Mouse (Mus musculus) testis, adult 10 weeks (tissue): ENCODE results near the gene Ascc1. TPM values are rescaled to one million over a fixed set of nuclear protein-coding genes. Genes with fewer than 3 reads are reported as not detected.

Source experiments
- polyA plus RNA-seq: library from polyadenylated mRNA; stranded (reverse); fragments of 350-450 nt; fragmentation: Illumina TruSeq; extraction: RNeasy Lipid Tissue Mini Kit (QIAGEN cat#74804); gene quantifications from one replicate; pipeline ENCODE4 v1.2.3, GENCODE M21; 2014; ENCODE audit warnings: low read depth, low replicate concordance

Ascc1 gene
- polyA plus RNA-seq: 36.4 TPM

DNA sequence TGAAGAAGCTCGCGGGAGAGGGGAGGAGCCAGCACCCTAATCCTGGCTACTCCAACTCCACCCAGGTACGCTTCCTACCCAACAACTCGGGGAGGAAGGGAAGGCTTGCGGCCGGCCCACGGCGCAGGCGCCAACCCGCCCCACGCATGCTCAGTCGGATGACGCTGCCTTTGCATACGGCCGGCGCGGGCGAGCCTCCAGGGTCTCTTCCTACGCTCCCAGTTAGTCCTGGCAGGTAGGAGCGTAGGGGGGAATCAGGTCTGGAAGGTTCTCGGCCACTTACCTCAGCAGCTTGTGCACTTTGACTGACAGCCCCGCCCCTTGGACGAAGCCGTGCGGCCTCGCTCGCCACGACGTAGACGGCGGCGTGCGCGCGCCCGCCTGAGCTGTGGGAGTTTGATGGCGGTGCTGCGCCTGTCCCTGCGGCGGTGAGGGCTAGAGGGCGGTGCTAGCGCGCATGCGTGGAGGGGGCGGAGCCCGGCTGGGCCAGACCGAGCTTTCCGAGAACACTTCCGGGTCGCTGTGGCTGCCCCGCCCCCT, at the start of gene Ascc1, which contains the start of gene Anapc16:
Ascc1 (plus strand) TSS at position 133 of the 540 bp plus-strand sequence.
Anapc16 (minus strand) TSS at position 463 of the 540 bp plus-strand sequence.

DNA sequence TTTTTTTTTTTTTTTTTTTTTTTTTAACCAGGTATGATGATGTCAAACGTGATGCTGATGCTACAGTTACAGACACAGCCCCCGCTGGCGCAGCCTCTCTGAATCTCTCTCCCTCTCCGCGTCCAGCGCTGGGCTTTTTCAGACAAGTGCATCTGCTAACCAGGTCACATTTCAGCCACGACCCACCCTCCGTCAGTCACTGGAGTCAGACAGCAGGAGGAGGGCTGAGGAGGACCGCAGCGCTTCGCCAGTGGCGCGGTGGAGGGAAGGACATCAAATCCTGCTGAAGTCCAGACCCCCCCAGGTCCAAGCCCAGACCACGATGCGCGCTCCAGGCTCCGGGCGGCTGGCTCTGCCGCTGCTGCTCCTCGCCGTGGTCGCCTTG, 103.5 kb downstream of the Ascc1 start, which contains the start of gene Spock2:
Spock2 (plus strand) TSS at position 74 of the 385 bp plus-strand sequence.

Other genes with a start within 250 kb of the Ascc1 start
- gene Dnajb12, start 123.2 kb upstream of the Ascc1 start, polyA plus RNA-seq: 6.1 TPM
- 4.6 TPM for gene Ddit4, start 51.0 kb upstream of the Ascc1 start, polyA plus RNA-seq
- gene Anapc16, start 330 bp downstream of the Ascc1 start, polyA plus RNA-seq: 20.0 TPM
- gene Spock2, start 103.4 kb downstream of the Ascc1 start, polyA plus RNA-seq: 26.0 TPM
- gene Chst3, start 216.5 kb downstream of the Ascc1 start, polyA plus RNA-seq: 0.41 TPM